Mouse (Mus musculus) liver (tissue): Measurements from ENCODE around the gene Sec23ip.
"Not testable (repeated sequence)": the region's sequence is repeated elsewhere in the genome, so short reads cannot be mapped to it uniquely, and the experiment has no call there.

Experiments used
- DNase-seq: peaks from one replicate; pipeline ENCODE4 v3.0.0-alpha.2; 2020; ENCODE audit warnings: mixed read lengths

Sec23ip gene

GRCm38 (mm10) chr7:128744684-128745485 is at the start of gene Sec23ip:
TSS of gene Sec23ip (plus strand) at chr7:128744943.
- peak; percentile 96 for DNase-seq

- DNase-seq: not testable (repeated sequence)
Observed at GRCm38 (mm10) chr7:128699959-128700358, 44.8 kb upstream of the Sec23ip start.

GRCm38 (mm10) chr7:128705735-128706134 is 39.0 kb upstream of the Sec23ip start:
- DNase-seq: peak; percentile 64

DNA sequence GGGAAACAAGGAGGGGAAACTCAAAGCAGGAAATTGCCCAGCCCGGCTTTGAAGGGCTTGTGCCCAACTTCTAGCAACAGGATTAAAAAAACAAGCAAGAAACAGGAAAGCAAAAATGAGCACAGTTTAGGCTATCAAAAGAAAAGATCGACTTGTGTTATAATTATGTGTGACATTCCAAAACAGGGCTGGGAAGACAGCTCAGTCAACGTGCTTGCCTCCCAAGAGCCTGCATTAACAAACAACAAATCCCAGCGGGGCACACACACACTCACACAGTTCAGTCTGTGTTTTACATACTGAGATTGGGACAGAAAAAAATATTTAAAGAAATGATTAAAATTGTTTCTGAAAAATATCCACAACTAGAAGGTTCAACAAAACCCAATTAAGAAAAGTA is 26.8 kb upstream of the Sec23ip start:
- DNase-seq: no peak

DNA sequence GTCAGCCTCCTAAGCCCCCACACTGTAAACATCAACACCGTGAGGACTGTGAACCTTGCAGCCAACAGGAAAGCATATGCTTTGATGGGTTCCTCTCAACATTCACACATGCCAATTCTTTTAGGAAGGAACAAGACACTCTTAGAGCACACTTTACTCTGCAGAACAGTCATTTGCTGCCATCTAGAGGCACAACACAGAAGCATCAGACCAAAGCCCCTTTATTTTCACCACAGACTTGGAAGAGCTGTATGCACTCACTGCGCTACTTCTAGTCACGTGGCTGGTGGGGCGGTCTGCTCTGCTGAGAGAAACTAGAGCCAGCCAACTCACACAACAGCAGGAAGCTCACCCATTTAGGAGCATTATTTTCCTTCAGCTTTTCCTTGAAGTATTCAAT is 20.0 kb upstream of the Sec23ip start:
- peak; percentile 49 for DNase-seq

- DNase-seq: no peak
Observed at GRCm38 (mm10) chr7:128725189-128725588, 19.6 kb upstream of the Sec23ip start.

DNA sequence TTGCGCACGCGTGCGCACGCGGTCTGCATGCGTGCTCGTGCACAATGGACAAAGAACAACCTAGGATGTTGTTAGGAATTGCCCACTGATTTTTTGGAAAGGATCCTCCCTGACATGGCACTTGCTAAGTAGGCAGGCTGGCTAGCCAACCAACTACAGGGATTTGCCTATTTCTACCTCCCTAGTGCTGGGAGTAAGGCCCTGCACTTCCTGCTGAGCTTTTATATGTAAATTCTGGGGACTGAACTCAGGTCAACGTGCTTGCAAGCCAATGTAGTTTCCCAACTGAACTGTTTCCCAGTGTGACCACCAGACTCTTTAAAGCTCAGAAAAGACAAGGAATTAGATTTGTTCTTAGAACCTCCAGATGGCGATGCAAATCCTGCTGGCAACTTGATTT is 17.7 kb upstream of the Sec23ip start:
- no peak for DNase-seq

DNA sequence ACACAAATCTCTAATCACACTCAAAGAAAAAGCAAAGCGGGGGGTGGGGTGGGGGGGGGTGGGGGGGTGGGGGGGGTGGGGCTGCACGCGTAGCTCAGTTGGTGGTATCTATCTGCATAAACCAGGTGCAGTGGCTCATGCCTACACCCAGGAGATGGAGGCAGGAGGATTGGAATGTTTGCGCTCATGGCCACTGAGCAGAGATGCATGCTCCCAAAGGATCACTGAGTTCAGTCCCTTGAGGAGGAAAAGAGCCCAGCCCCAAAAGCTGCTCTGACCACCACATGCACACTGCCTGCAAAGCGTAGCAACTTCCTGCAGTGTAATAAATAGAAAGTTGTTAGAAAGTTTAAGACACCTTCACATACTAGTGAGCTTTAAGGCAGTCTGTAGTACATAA is 17.0 kb upstream of the Sec23ip start:
- DNase-seq: no peak

GRCm38 (mm10) chr7:128728738-128729137 is 16.0 kb upstream of the Sec23ip start:
- DNase-seq: no peak

DNA sequence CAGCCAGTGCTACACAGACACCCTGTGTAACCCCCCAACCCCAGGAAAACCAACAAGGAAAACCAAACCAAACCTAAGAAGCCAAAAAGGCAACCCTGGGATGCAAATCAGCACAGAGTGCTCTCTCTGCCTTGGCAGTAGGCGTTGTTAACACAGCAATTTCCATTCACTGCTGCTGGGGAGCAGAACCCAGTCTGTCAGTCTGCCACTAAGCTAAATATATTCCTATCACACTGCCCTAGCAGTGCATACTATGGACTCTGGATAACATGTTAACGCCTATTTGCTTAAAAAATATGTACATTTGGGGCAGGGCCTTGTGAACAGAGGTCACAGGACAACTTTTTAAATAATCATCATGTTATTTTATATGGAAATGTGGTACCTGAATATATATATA is 13.2 kb upstream of the Sec23ip start:
- no peak for DNase-seq

DNA sequence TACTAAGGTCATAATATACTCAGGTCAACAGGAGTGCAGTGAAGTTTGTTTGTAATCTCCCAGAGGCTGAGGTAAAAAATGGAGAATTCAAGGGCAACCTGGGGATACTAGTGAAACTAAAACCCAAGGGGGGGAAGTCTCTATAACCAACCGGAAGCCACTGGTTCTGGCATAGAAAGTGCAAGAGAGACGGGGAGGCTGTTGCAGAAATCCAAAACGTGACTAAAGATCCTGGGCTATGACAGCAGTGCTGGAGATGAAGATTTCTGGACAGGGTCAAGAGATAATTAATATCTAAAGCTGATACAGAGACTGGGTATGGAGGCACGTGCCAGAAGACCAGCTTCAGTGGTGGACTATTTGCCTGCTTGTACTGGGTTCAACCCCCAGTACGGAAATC is 6.7 kb upstream of the Sec23ip start:
- no peak for DNase-seq

GRCm38 (mm10) chr7:128739116-128739461 is 5.7 kb upstream of the Sec23ip start:
- DNase-seq: no peak

GRCm38 (mm10) chr7:128739462-128740277 is 5.1 kb upstream of the Sec23ip start:
- peak; percentile 44 for DNase-seq

- peak; percentile 98 for DNase-seq
Observed at GRCm38 (mm10) chr7:128740334-128740733, 4.4 kb upstream of the Sec23ip start, which contains the start of gene Mcmbp. TSS of gene Mcmbp (minus strand) at chr7:128740495.

GRCm38 (mm10) chr7:128743898-128744297 is 845 bp upstream of the Sec23ip start:
- DNase-seq: no peak

GRCm38 (mm10) chr7:128746151-128746550 is 1.4 kb downstream of the Sec23ip start:
- DNase-seq: no peak

- DNase-seq: peak; percentile 85
Observed at GRCm38 (mm10) chr7:128748758-128749157, 4.0 kb downstream of the Sec23ip start.

- no peak for DNase-seq
Observed at GRCm38 (mm10) chr7:128750296-128750695, 5.6 kb downstream of the Sec23ip start.

- no peak for DNase-seq
Observed at GRCm38 (mm10) chr7:128752012-128752411, 7.3 kb downstream of the Sec23ip start.

GRCm38 (mm10) chr7:128755396-128755795 is 10.7 kb downstream of the Sec23ip start:
- DNase-seq: no peak

DNA sequence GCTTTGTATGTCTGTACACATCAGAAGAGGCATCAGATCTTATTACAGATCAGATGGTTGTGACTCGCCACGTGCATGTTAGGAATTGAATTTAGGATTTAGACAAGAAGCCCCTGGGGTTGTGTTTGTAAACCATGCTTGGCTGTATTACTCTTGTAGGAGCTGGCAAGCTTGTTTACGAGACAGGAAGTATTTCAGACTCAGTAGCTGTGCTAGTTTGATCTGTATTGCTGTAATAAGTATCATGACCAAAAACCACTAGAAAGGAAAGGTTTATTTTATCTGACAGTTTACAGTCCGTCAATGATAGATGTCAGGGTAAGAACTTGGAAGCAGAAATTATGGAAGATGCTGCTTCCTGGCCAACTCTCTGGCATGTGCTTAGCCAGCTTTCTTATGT is 14.2 kb downstream of the Sec23ip start:
- no peak for DNase-seq

DNA sequence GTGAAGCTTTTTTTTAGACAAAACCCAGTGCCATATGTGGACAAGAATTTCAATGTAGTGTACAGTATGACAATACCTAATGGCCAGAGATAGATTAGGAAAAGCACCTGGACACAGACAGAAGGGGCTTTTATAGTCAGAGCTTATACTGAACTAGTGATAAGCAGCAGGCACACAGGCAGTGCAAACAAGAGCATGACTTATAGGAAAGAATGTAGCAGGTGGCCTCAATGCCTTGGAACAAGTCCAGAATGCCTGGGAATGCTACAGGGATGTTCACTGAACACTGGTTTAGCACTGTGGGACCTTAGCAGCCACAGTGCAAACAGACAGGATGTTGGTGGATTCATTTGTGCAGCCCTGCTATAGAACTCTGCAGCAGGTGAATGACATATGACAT is 22.0 kb downstream of the Sec23ip start:
- no peak for DNase-seq

DNA sequence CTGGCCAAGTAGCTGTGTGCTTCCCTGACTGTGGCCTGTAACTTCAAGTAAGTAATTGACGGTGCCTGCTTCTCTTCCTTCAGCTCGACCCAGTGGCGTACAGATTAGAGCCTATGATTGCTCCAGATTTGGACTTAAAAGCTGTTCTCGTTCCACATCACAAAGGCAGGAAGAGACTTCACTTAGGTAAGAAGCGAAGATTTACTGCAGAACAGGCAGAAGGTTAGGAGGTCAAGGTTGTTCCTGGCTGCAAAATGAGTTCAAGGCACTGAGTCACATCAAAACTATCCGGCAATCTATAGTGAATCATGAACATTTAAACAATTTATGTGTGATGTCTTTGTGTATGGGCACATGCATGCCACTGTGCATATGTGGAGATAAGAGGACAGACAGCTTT is 32.5 kb downstream of the Sec23ip start:
- no peak for DNase-seq

- peak; percentile 39 for DNase-seq
Observed at GRCm38 (mm10) chr7:128779305-128779704, 34.6 kb downstream of the Sec23ip start.
